Mouse (Mus musculus): ENCODE results near the gene Rfx7.

DNA sequence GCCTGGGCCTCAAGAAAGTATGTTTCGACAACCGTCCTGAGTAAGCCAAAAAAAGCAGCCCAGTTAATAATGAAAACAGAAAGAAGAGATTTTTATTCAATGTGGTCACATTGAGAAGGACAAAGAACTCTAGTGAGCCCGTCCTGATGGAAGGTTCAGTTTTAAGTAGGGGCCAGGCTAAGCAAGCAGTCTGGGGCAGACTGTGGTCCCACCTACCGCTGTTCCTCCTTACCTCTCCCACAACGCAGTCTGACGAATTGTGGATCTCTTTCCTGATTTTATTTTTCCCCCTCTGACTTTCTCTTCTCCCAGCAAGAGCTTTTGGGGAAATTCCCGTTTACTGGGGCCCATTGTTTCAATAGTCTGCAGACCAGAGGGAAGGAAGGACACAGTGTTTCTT lies 108.6 kb downstream of the Rfx7 start:
- TF ChIP-seq POLR2A (IDR thresholded peaks at IDR 0.05; ENCODE audit: control insufficient read depth, extremely low read depth, insufficient read depth, low read length, poor library complexity) (no peak), CTCF (IDR thresholded peaks at IDR 0.05; ENCODE audit: borderline replicate concordance, control insufficient read depth, extremely low read depth, insufficient read depth, low read length, poor library complexity) (no peak)

Data from thymus, adult 2 months (tissue).